Mouse (Mus musculus): Measurements from ENCODE around the gene Nupl1. TPM values are rescaled to one million over a fixed set of nuclear protein-coding genes. Genes with fewer than 3 reads are reported as not detected.

Gene Nupl1
- polyA plus RNA-seq (2014; fragmentation: Illumina TruSeq; extraction: RNeasy Lipid Tissue Mini Kit (QIAGEN cat#74804); ENCODE audit: low replicate concordance) = not detected

DNA sequence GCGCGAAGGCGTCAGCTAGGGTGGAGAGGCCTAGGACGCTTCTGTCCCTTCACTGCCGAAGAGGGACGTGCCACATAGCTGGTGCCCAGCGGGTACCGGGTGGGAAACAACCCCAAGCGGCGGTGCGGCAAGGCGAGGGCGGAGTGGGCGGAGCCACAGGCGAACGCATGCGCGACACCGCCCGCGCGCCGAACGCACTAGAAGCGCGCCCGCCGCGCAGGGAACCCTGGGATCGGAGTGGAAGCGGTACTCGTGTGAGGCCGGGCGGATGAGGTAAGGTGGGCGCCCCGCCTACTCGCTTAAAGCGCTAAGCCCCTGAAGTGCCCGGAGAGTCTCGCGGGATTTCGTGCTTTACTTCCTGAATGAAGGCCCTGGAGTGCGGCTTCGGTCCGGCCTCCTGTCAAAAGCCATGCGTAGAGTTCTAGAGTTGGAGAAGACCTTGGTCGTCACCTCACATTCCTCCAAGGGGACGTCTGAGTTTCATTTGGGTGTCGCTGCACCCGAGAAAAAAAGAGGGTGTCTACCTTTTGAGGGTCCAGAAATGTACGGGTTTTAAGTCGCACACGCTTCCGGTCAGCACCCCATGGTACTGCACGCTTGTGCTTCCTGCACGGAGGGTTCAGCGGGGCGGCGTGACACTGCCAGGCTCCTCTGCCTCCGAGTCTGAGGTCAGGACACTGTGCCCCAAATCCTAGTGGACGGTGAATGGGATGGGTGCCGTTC lies at the start of gene Nupl1, which contains the start of gene Gm49336:
Gene Nupl1 (minus strand): TSS at position 151 of the 723 bp plus-strand sequence.
Gene Gm49336 (minus strand): TSS at position 227 of the 723 bp plus-strand sequence.

DNA sequence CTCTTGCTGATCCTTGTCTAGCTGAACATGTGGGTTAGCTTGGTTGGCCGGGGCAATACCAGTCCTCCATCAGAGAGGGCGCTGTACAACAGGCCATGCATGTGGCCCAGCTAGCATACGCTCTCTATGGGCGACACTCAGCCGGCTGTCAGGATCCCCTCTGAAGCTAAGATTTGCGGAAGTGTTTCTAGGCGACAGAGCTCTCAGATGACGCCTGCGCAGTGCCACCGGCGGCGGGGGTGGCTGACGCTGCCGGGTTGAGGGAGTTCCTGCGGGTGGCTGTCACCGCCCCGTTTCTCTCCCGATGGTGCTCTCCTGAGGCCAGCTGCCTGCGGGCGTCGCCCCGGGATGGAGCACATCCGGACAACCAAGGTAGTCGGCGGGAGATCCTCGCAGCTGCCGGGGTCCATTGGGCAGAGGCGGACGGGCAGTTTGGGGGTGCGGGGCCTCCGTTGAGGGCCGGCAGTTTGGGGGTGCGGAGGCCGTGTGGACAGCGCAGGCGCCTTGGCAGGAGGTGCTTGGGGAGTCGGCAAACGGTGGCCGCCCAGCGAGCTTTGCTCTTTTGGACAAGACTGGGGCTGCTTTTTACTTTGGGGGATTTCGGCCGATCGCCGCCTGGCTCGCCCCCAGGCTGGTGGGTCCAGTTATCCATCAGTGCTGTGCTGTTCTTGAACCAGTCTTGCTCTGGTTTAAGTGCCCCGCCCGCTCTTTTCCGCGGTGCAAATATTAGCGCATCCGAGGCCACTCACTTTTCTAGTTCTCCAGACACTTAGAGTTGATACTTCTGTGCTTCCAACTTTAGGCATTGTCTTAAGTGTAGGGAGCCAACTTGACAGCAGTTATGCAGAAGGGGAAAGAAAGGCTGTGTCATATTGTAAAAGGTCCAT lies 14.0 kb upstream of the Nupl1 start, which contains the start of gene Mtmr6:
Gene Mtmr6 (plus strand): TSS at position 239 of the 887 bp plus-strand sequence.

DNA sequence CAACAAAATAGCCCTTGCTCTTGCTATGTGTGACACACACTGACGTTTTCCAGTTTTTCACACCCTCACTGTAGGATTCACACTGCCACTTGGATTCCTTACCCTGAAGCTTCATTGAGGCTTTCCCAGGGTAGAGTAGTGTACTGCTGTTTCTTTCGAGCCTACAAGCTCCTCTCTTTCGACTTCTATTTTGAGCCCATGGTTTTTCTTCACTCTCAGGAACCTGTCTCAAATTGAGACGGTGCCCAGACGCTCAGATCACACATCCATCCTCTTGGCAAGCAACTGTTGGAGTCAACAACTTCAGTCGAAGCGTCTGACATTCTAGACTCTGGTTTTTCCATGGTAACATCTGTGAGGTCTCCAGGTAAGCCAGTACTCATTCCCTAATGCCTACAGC lies 54.3 kb downstream of the Nupl1 start, which contains the start of gene Atp8a2:
Gene Atp8a2 (minus strand): TSS at position 296 of the 400 bp plus-strand sequence.

Other genes starting within 250 kb of the Nupl1 start
- gene Atp8a2, start 54.3 kb downstream of the Nupl1 start, polyA plus RNA-seq (2014; fragmentation: Illumina TruSeq; extraction: RNeasy Lipid Tissue Mini Kit (QIAGEN cat#74804); ENCODE audit: low replicate concordance) = 1.8 TPM
- 93.6 TPM for gene Gm49336, start 76 bp upstream of the Nupl1 start, polyA plus RNA-seq (2014; fragmentation: Illumina TruSeq; extraction: RNeasy Lipid Tissue Mini Kit (QIAGEN cat#74804); ENCODE audit: low replicate concordance)
- 122 TPM for gene Mtmr6, start 13.8 kb upstream of the Nupl1 start, polyA plus RNA-seq (2014; fragmentation: Illumina TruSeq; extraction: RNeasy Lipid Tissue Mini Kit (QIAGEN cat#74804); ENCODE audit: low replicate concordance)
- gene Amer2, start 121.8 kb upstream of the Nupl1 start, polyA plus RNA-seq (2014; fragmentation: Illumina TruSeq; extraction: RNeasy Lipid Tissue Mini Kit (QIAGEN cat#74804); ENCODE audit: low replicate concordance) = 0.48 TPM

Data from small intestine, adult 10 weeks (tissue).